Mouse (Mus musculus) bone marrow macrophage, adult 2 months (primary cell): ENCODE measurements at regions not wholly inside any gene's neighbourhood (a gene's known extent, or its start where the extent isn't known, plus 50 kb on each side); places are given as distances from the start of the nearest gene placed in this dataset.

Experiments used
- H3K27ac ChIP-seq: 2 replicates; pipeline ENCODE4 v1.5.1; 2012; ENCODE audit warnings: low read depth, low read length; ENCODE audit not compliant: insufficient read depth
- H3K4me1 ChIP-seq: 2 replicates; pipeline ENCODE4 v1.6.1; 2012; ENCODE audit warnings: low read length; ENCODE audit not compliant: control insufficient read depth, insufficient read depth
- H3K4me3 ChIP-seq: 2 replicates; pipeline ENCODE4 v1.5.1; 2012; ENCODE audit warnings: mild to moderate bottlenecking, low read length, moderate library complexity; ENCODE audit not compliant: insufficient read depth
- CTCF ChIP-seq: IDR thresholded peaks from 2 replicates; pipeline ENCODE4 v1.5.1; 2012; ENCODE audit warnings: low read depth, mild to moderate bottlenecking, low read length, moderate library complexity
- POLR2A ChIP-seq: IDR thresholded peaks from 2 replicates; pipeline ENCODE4 v1.6.1; 2012; ENCODE audit warnings: mild to moderate bottlenecking, low read depth, low read length, borderline replicate concordance

DNA sequence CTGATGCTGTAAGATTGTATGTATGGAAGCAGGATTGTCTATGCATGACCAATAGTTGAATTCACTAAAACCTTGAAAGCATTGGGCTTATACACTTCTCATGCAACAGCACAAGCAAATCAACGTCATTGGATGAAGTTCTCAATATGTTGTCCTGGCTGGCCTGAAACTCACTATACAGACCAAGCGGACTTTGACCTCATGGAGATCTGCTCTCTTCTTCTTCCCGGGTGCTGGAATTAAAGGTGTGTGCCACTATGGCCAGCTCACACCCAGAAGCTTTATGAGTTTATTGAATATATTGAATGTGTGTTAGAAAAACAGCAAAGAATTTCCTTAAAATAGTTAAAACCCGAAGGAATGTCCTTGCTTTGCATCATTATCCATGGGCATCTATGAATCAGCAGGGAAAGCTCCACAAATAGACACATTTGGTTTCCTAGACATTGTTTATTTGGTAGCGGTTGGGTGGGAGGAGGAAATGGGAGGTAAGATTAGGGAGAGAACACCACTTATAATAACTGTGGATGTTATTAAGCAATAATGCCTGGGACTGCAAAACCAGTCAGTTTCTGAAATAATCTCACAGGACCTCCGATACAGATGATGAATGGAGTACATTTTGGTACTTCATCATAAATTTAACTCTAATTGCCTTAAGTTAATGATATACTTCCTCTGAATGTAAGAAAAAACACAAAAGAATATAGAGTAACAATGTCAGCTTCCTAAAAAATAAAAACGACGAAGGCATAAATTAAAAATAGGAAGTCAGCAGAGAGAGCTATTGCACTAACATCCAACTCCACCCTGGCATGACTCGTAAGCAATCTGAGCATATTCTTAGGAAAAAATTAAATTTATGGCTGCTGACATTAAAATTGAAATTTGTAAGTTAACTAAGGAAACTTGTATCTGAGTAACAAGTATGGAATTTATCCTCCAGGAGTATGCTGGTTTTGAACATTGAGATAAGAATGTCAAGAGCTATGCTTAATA, 84.5 kb upstream of the Bmp2 start:
- Histone ChIP-seq H3K27ac (no peak overlapping the region), H3K4me3 (no peak overlapping the region), H3K4me1 (peaks cover 8% of the 10 kb centered on the region)
- TF ChIP-seq CTCF (no peak), POLR2A (no peak)

GRCm38 (mm10) chr2:133472966-133473744, 78.8 kb upstream of the Bmp2 start:
- Histone ChIP-seq H3K4me3 (no peak overlapping the region), H3K4me1 (peaks cover 1% of the 10 kb centered on the region), H3K27ac (no peak overlapping the region)
- TF ChIP-seq POLR2A (no peak), CTCF (no peak)

GRCm38 (mm10) chr2:133474174-133474573, 77.8 kb upstream of the Bmp2 start:
- TF ChIP-seq CTCF (no peak), POLR2A (no peak)
- Histone ChIP-seq H3K4me1 (0 out of 2 replicates have a peak, but pooled peaks cover 4% of the 10 kb centered on the region), H3K4me3 (no peak overlapping the region), H3K27ac (no peak overlapping the region)

GRCm38 (mm10) chr2:133480870-133481269, 71.1 kb upstream of the Bmp2 start:
- TF ChIP-seq CTCF (no peak), POLR2A (no peak)
- Histone ChIP-seq H3K4me1 (peaks cover 28% of the 10 kb centered on the region), H3K27ac (peak overlapping the region; percentile 90)

DNA sequence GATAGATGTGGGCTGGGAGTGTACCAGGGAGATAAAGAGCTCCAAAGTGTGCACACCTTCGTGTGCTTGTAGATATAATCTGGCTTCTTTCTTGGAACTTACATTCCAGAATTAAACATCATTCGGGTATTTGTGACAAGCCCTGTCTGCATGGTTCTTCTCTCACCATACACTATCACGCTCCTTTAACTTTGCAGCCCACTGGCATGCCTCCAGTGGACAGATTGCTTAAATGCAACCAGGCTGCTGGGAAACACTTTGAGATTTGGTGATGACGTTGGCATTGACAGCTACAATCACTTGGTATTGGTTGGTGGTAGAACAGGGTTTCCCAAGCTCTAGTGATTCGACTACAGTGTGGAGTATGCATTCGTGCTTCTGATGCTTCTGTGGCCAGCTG, 70.7 kb upstream of the Bmp2 start:
- Histone ChIP-seq H3K4me1 (peaks cover 28% of the 10 kb centered on the region), H3K27ac (peak overlapping the region; percentile 90)
- TF ChIP-seq CTCF, result no peak
- TF ChIP-seq POLR2A, result no peak

More at GRCm38 (mm10) chr2:133480870-133481269, 71.1 kb upstream of the Bmp2 start:
- H3K4me3 ChIP-seq, result no peak overlapping the region

DNA sequence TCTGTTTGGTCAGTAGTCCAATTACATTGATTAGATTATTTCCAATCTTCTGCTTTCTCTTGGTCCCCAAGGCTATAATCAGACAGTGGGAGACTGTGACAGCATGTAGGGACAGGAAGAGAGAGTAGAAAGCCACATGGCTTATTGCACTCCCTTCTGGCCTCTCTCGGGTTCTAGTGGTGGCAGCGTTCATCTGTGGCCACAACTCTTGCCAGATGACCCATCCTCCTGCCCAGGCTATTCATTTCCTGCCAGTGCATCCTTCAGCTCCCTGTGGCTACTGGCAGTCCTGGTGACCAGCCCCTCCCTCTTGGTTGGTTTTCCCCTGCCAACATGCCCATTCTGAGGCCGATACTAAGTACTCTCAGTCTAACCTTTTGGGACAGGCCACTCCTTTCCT, 70.2 kb upstream of the Bmp2 start:
- Histone ChIP-seq H3K27ac (no peak overlapping the region), H3K4me3 (no peak overlapping the region), H3K4me1 (peaks cover 28% of the 10 kb centered on the region)
- no peak for TF ChIP-seq CTCF
- TF ChIP-seq POLR2A, result no peak

More for the DNA sequence above, 70.7 kb upstream of the Bmp2 start:
- no peak overlapping the region for H3K4me3 ChIP-seq

DNA sequence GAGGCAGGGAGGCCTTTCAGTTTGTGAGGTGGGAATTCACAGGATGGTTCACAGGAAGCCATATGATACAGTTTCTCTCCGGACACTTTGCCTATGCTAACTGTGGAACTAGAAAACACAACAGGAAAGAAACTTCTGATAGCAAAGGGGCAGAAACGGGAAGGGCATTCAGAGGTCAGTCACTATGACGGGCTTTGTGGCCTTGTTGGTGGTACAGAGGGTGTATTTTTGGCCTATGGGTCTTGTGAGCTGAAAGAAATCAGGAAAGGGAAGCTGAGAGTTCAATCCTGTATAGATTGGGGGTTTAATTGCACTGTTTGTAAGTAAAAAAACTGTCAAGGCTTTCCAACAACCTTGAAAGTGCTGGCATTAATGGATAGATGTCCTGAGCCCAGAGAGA, 56.5 kb upstream of the Bmp2 start:
- TF ChIP-seq POLR2A (no peak), CTCF (no peak)
- H3K27ac ChIP-seq, result peak overlapping the region; percentile 80
- H3K4me3 ChIP-seq, result no peak overlapping the region
- H3K4me1 ChIP-seq, result peaks cover 45% of the 10 kb centered on the region

GRCm38 (mm10) chr2:133496389-133496788, 55.6 kb upstream of the Bmp2 start:
- Histone ChIP-seq H3K27ac (no peak overlapping the region), H3K4me1 (peaks cover 45% of the 10 kb centered on the region), H3K4me3 (no peak overlapping the region)
- TF ChIP-seq CTCF (no peak), POLR2A (no peak)

GRCm38 (mm10) chr2:133497071-133497470, 54.9 kb upstream of the Bmp2 start:
- Histone ChIP-seq H3K27ac (peak overlapping the region; percentile 65; the same call in 1 of the 2 replicates), H3K4me1 (peaks cover 43% of the 10 kb centered on the region), H3K4me3 (no peak overlapping the region)
- no peak for TF ChIP-seq CTCF
